Mouse (Mus musculus): ENCODE measurements around the gene Dnajb7. TPM values are rescaled to one million over a fixed set of nuclear protein-coding genes. Genes with fewer than 3 reads are reported as not detected.

Gene Dnajb7
- polyA plus RNA-seq, 1 experiment = 0.04 TPM

- Histone ChIP-seq H3K36me3 (ENCODE audit: control insufficient read depth) (peaks cover 69% of the 10 kb centered on the region), H3K4me3 (replicated peaks) (no peak overlapping the region), H3K9me3 (ENCODE audit: control insufficient read depth, low read length) (no peaks in the 10 kb centered on the region), H3K27me3 (ENCODE audit: control insufficient read depth) (no peaks in the 10 kb centered on the region), H3K4me1 (ENCODE audit: control insufficient read depth) (no peaks in the 10 kb centered on the region; the same call in 1 of the 2 replicates)
- TF ChIP-seq TAL1 (IDR thresholded peaks at IDR 0.05; ENCODE audit: low read length) (no peak), GATA1 (IDR thresholded peaks at IDR 0.05; ENCODE audit: low read length) (no peak)
Observed at GRCm38 (mm10) chr15:81370356-81370755, 37.7 kb downstream of the Dnajb7 start.

- peaks cover 70% of the 10 kb centered on the region for H3K36me3 ChIP-seq (ENCODE audit: control insufficient read depth)
- TF ChIP-seq GATA1 (IDR thresholded peaks at IDR 0.05; ENCODE audit: low read length) (no peak), TAL1 (IDR thresholded peaks at IDR 0.05; ENCODE audit: low read length) (no peak)
Observed at GRCm38 (mm10) chr15:81368601-81369000, 39.5 kb downstream of the Dnajb7 start.

GRCm38 (mm10) chr15:81366241-81366640 is 41.9 kb downstream of the Dnajb7 start:
- no peak for TF ChIP-seq GATA1 (IDR thresholded peaks at IDR 0.05; ENCODE audit: low read length)
- no peak for TF ChIP-seq TAL1 (IDR thresholded peaks at IDR 0.05; ENCODE audit: low read length)
- no peaks in the 10 kb centered on the region for H3K9me3 ChIP-seq (ENCODE audit: control insufficient read depth, low read length)
- H3K36me3 ChIP-seq (ENCODE audit: control insufficient read depth) = peaks cover 58% of the 10 kb centered on the region
- no peak overlapping the region for H3K4me3 ChIP-seq (replicated peaks)
- peaks cover 13% of the 10 kb centered on the region for H3K4me1 ChIP-seq (ENCODE audit: control insufficient read depth)
- H3K27me3 ChIP-seq (ENCODE audit: control insufficient read depth) = no peaks in the 10 kb centered on the region

More at GRCm38 (mm10) chr15:81368601-81369000, 39.5 kb downstream of the Dnajb7 start:
- no peak overlapping the region for H3K4me3 ChIP-seq (replicated peaks)
- H3K9me3 ChIP-seq (ENCODE audit: control insufficient read depth, low read length) = no peaks in the 10 kb centered on the region
- H3K27me3 ChIP-seq (ENCODE audit: control insufficient read depth) = no peaks in the 10 kb centered on the region
- no peaks in the 10 kb centered on the region; the same call in 1 of the 2 replicates for H3K4me1 ChIP-seq (ENCODE audit: control insufficient read depth)

- H3K27me3 ChIP-seq (ENCODE audit: control insufficient read depth) = no peaks in the 10 kb centered on the region
- TF ChIP-seq TAL1 (IDR thresholded peaks at IDR 0.05; ENCODE audit: low read length) = no peak
- peaks cover 50% of the 10 kb centered on the region for H3K36me3 ChIP-seq (ENCODE audit: control insufficient read depth)
Observed at GRCm38 (mm10) chr15:81365246-81365645, 42.9 kb downstream of the Dnajb7 start.

GRCm38 (mm10) chr15:81364271-81364670 is 43.8 kb downstream of the Dnajb7 start:
- Histone ChIP-seq H3K4me1 (ENCODE audit: control insufficient read depth) (peaks cover 33% of the 10 kb centered on the region), H3K4me3 (replicated peaks) (no peak overlapping the region), H3K9me3 (ENCODE audit: control insufficient read depth, low read length) (no peaks in the 10 kb centered on the region), H3K36me3 (ENCODE audit: control insufficient read depth) (peaks cover 43% of the 10 kb centered on the region), H3K27me3 (ENCODE audit: control insufficient read depth) (no peaks in the 10 kb centered on the region)
- TF ChIP-seq GATA1 (IDR thresholded peaks at IDR 0.05; ENCODE audit: low read length) (no peak), TAL1 (IDR thresholded peaks at IDR 0.05; ENCODE audit: low read length) (no peak)

More at GRCm38 (mm10) chr15:81365246-81365645, 42.9 kb downstream of the Dnajb7 start:
- Histone ChIP-seq H3K4me3 (replicated peaks) (no peak overlapping the region), H3K4me1 (ENCODE audit: control insufficient read depth) (peaks cover 23% of the 10 kb centered on the region), H3K9me3 (ENCODE audit: control insufficient read depth, low read length) (no peaks in the 10 kb centered on the region)

GRCm38 (mm10) chr15:81362501-81362900 is 45.6 kb downstream of the Dnajb7 start:
- Histone ChIP-seq H3K4me3 (replicated peaks) (no peak overlapping the region), H3K27me3 (ENCODE audit: control insufficient read depth) (no peaks in the 10 kb centered on the region), H3K36me3 (ENCODE audit: control insufficient read depth) (peaks cover 35% of the 10 kb centered on the region), H3K9me3 (ENCODE audit: control insufficient read depth, low read length) (no peaks in the 10 kb centered on the region), H3K4me1 (ENCODE audit: control insufficient read depth) (peaks cover 40% of the 10 kb centered on the region)
- TF ChIP-seq TAL1 (IDR thresholded peaks at IDR 0.05; ENCODE audit: low read length) = no peak

GRCm38 (mm10) chr15:81361417-81362015 is 46.6 kb downstream of the Dnajb7 start:
- peaks cover 40% of the 10 kb centered on the region for H3K4me1 ChIP-seq (ENCODE audit: control insufficient read depth)
- TF ChIP-seq TAL1 (IDR thresholded peaks at IDR 0.05; ENCODE audit: low read length) (no peak), GATA1 (IDR thresholded peaks at IDR 0.05; ENCODE audit: low read length) (peak; percentile 58)
- no peaks in the 10 kb centered on the region for H3K9me3 ChIP-seq (ENCODE audit: control insufficient read depth, low read length)
- no peaks in the 10 kb centered on the region for H3K27me3 ChIP-seq (ENCODE audit: control insufficient read depth)
- H3K4me3 ChIP-seq (replicated peaks) = peak overlapping the region; percentile 82
- peaks cover 25% of the 10 kb centered on the region for H3K36me3 ChIP-seq (ENCODE audit: control insufficient read depth)

GRCm38 (mm10) chr15:81361022-81361404 is 47.1 kb downstream of the Dnajb7 start:
- H3K4me3 ChIP-seq (replicated peaks) = peak overlapping the region; percentile 82
- H3K36me3 ChIP-seq (ENCODE audit: control insufficient read depth) = peaks cover 21% of the 10 kb centered on the region
- H3K4me1 ChIP-seq (ENCODE audit: control insufficient read depth) = peaks cover 40% of the 10 kb centered on the region
- H3K9me3 ChIP-seq (ENCODE audit: control insufficient read depth, low read length) = no peaks in the 10 kb centered on the region
- TF ChIP-seq GATA1 (IDR thresholded peaks at IDR 0.05; ENCODE audit: low read length) (no peak), TAL1 (IDR thresholded peaks at IDR 0.05; ENCODE audit: low read length) (no peak)
- no peaks in the 10 kb centered on the region for H3K27me3 ChIP-seq (ENCODE audit: control insufficient read depth)

- Histone ChIP-seq H3K36me3 (ENCODE audit: control insufficient read depth) (peaks cover 16% of the 10 kb centered on the region), H3K9me3 (ENCODE audit: control insufficient read depth, low read length) (no peaks in the 10 kb centered on the region), H3K27me3 (ENCODE audit: control insufficient read depth) (no peaks in the 10 kb centered on the region), H3K4me1 (ENCODE audit: control insufficient read depth) (peaks cover 40% of the 10 kb centered on the region), H3K4me3 (replicated peaks) (peak within 1 kb of the TSS; percentile 82)
- TF ChIP-seq GATA1 (IDR thresholded peaks at IDR 0.05; ENCODE audit: low read length) = no peak
- TF ChIP-seq TAL1 (IDR thresholded peaks at IDR 0.05; ENCODE audit: low read length) = no peak
Observed at GRCm38 (mm10) chr15:81360345-81361021, 47.6 kb downstream of the Dnajb7 start, which contains the start of gene Slc25a17. Gene Slc25a17, minus strand, starts transcription at chr15:81360812.
